Mouse (Mus musculus): ENCODE measurements at regions not wholly inside any gene's neighbourhood (a gene's known extent, or its start where the extent isn't known, plus 50 kb on each side); places are given as distances from the start of the nearest gene placed in this dataset.

DNA sequence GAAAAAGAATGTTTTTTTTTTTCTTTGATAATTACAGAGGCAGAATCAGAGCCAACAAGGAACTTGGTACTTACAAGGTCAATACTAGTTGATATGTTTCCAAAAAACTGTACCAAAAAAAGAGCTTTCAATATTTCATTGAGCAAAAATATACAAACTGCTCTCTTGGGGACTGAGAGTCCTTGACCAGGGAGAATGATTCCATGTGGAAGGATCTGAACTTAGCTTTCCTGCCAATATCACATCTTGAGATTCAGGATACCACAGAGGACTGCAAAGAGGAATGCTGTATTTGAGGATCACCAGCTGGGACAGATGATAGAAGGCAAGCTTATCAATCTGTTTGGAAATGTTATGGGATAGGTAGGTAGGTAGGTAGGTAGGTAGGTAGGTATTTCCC, 116.6 kb upstream of the Abcb5 start:
- no peak overlapping the region for H3K9ac ChIP-seq (ENCODE audit: insufficient read depth, low read depth)
- dilution Hi-C loops (cut with MboI; ENCODE audit: extremely low pct_ligation_motif_present, extremely low pct_unique_long_range_greater_than_20kb, low sequenced_read_pairs): no loop called here
- in situ Hi-C loops (cut with MboI; ENCODE audit: low pct_ligation_motif_present, low pct_unique_long_range_greater_than_20kb, low sequenced_read_pairs): no loop called here
- H3K4me3 ChIP-seq (replicated peaks in 1 of 3; ENCODE audit: low read depth in 2 of 3, low read length in 2 of 3, poor library complexity in 1 of 3): no peak overlapping the region
- H3K4me2 ChIP-seq (ENCODE audit: insufficient read depth, low read depth, poor library complexity, severe bottlenecking): no peak overlapping the region
- no peaks in the 10 kb centered on the region for H3K4me1 ChIP-seq (ENCODE audit: control insufficient read depth in 1 of 2, insufficient read depth in 2 of 2)
- no peaks in the 10 kb centered on the region for H3K36me3 ChIP-seq (replicated peaks in 1 of 2; ENCODE audit: control insufficient read depth in 1 of 2, insufficient read depth in 1 of 2, low read length in 1 of 2)
- H3K9me3 ChIP-seq (replicated peaks; ENCODE audit: low read length): no peaks in the 10 kb centered on the region
- no peak for DNase-seq (ENCODE audit: extremely low read depth)
- H3K27ac ChIP-seq (ENCODE audit: insufficient read depth, low read depth): no peak overlapping the region
- no peaks in the 10 kb centered on the region for H3K27me3 ChIP-seq (replicated peaks)
- no peaks in the 10 kb centered on the region for H3K79me2 ChIP-seq (replicated peaks; ENCODE audit: control insufficient read depth, extremely low read depth, insufficient read depth, poor library complexity, severe bottlenecking)
- TF ChIP-seq POLR2A (IDR thresholded peaks at IDR 0.05; ENCODE audit: low read depth, low read length): no peak
- no peak for TF ChIP-seq ZC3H11A (IDR thresholded peaks at IDR 0.05; ENCODE audit: low read depth, low read length)
- no peak for TF ChIP-seq TCF12 (IDR thresholded peaks at IDR 0.05; ENCODE audit: low read depth, low read length)
- TF ChIP-seq ZKSCAN1 (IDR thresholded peaks at IDR 0.05; ENCODE audit: borderline replicate concordance, low read depth, low read length): no peak
- TF ChIP-seq USF2 (conservative IDR thresholded peaks at IDR 0.05; ENCODE audit: low read depth, low read length): no peak
- no peak for TF ChIP-seq MEF2A (IDR thresholded peaks at IDR 0.05; ENCODE audit: borderline replicate concordance, low read depth, low read length)
- no peak for TF ChIP-seq MYC (IDR thresholded peaks at IDR 0.05; ENCODE audit: low read depth, low read length)
- TF ChIP-seq MAX (IDR thresholded peaks at IDR 0.05; ENCODE audit: low read length): no peak
- TF ChIP-seq ETS1 (conservative IDR thresholded peaks at IDR 0.05; ENCODE audit: low read depth, low read length): no peak
- TF ChIP-seq EP300 (IDR thresholded peaks at IDR 0.05; ENCODE audit: low read length): no peak
- TF ChIP-seq JUND (conservative IDR thresholded peaks at IDR 0.05; ENCODE audit: low read depth, low read length): no peak
- no peak for TF ChIP-seq UBTF (IDR thresholded peaks at IDR 0.05; ENCODE audit: low read depth, low read length)
- no peak for TF ChIP-seq NELFE (IDR thresholded peaks at IDR 0.05; ENCODE audit: low read depth, low read length)
- no peak for TF ChIP-seq CHD2 (IDR thresholded peaks at IDR 0.05; ENCODE audit: low read length)

- no peaks in the 10 kb centered on the region for H3K4me1 ChIP-seq (ENCODE audit: control insufficient read depth in 1 of 2, insufficient read depth in 2 of 2)
Measured at GRCm38 (mm10) chr12:119075825-119076224, 109.6 kb upstream of the Abcb5 start.

More at GRCm38 (mm10) chr12:119075825-119076224, 109.6 kb upstream of the Abcb5 start:
- in situ Hi-C loops (cut with MboI; ENCODE audit: low pct_ligation_motif_present, low pct_unique_long_range_greater_than_20kb, low sequenced_read_pairs) (no loop called here), dilution Hi-C loops (cut with MboI; ENCODE audit: extremely low pct_ligation_motif_present, extremely low pct_unique_long_range_greater_than_20kb, low sequenced_read_pairs) (no loop called here)
- TF ChIP-seq MAFK (IDR thresholded peaks at IDR 0.05; ENCODE audit: insufficient replicate concordance, low read length) (no peak), MYC (IDR thresholded peaks at IDR 0.05; ENCODE audit: low read depth, low read length) (no peak), RCOR1 (conservative IDR thresholded peaks at IDR 0.05; ENCODE audit: low read depth, low read length) (no peak), MAX (IDR thresholded peaks at IDR 0.05; ENCODE audit: low read length) (no peak), TCF12 (IDR thresholded peaks at IDR 0.05; ENCODE audit: low read depth, low read length) (no peak)
- no peak for DNase-seq (ENCODE audit: extremely low read depth)
- H3K4me2 ChIP-seq (ENCODE audit: insufficient read depth, low read depth, poor library complexity, severe bottlenecking): no peak overlapping the region
- H3K27me3 ChIP-seq (replicated peaks): no peaks in the 10 kb centered on the region
- no peak overlapping the region for H3K4me3 ChIP-seq (replicated peaks in 1 of 3; ENCODE audit: low read depth in 2 of 3, low read length in 2 of 3, poor library complexity in 1 of 3)
- no peaks in the 10 kb centered on the region for H3K79me2 ChIP-seq (replicated peaks; ENCODE audit: control insufficient read depth, extremely low read depth, insufficient read depth, poor library complexity, severe bottlenecking)
- H3K36me3 ChIP-seq (replicated peaks in 1 of 2; ENCODE audit: control insufficient read depth in 1 of 2, insufficient read depth in 1 of 2, low read length in 1 of 2): no peaks in the 10 kb centered on the region
- H3K27ac ChIP-seq (ENCODE audit: insufficient read depth, low read depth): no peak overlapping the region
- H3K9ac ChIP-seq (ENCODE audit: insufficient read depth, low read depth): no peak overlapping the region
- H3K9me3 ChIP-seq (replicated peaks; ENCODE audit: low read length): no peaks in the 10 kb centered on the region
